In the genomic region with DNA sequence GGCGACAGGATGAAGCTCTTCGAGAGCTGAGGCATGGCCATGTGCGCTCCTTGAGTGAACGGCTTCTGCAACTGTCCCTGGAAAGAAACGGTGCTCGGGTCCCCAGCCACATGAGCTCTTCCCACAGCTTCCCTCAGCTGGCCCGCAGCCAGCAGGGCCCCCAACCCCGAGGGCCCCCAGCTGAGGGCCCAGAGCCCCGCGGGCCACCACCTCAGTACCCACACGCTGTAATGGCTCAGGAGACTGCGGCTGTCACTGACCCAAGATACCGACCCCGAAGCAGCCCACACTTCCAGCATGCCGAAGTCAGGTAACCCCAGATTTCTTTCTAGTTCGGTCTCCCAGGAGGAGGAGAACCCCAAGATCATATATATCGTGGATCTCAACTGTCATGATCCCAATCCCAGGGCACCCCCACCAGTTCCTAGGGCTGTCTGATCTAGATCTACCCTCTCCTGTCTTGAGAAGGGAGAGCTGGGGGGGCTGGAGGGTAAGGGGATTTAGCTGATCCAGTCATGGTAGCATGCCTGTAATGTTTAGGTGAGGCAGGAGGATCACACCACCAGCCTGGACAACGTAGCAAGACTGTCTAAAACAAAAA, we compare ENCODE assay signal across 8 mouse cellular contexts. TPM values are rescaled to one million over a fixed set of nuclear protein-coding genes. Genes with fewer than 3 reads are reported as not detected.
DNase-seq lines count a peak whose midpoint lies in the region; ATAC-seq and TF ChIP-seq lines count a peak whose summit lies in the region.

No protein-coding gene starts in this region.

- no peaks in the 10 kb centered on the region for H3K27me3 ChIP-seq in lung, embryonic 14.5 days (ENCODE audit: insufficient read depth, low read length)
- H3K27me3 ChIP-seq in forebrain, embryonic 12.5 days = peaks cover 2% of the 10 kb centered on the region; the same call in 1 of the 2 replicates
- H3K27me3 ChIP-seq in limb, embryonic 12.5 days = no peaks in the 10 kb centered on the region

- H3K27ac ChIP-seq in lung, embryonic 14.5 days (ENCODE audit: low read depth) = peak overlapping the region; percentile 46; the same call in 1 of the 2 replicates
- H3K27ac ChIP-seq in forebrain, embryonic 12.5 days = peak overlapping the region; percentile 61; the same call in 1 of the 2 replicates
- peak overlapping the region; percentile 91; the same call in 1 of the 2 replicates for H3K27ac ChIP-seq in limb, embryonic 12.5 days
- no peak overlapping the region for H3K27ac ChIP-seq in olfactory bulb, adult 2 months (ENCODE audit: insufficient read depth, low read depth, low read length)

- peak overlapping the region; percentile 78 for H3K4me2 ChIP-seq in lung, embryonic 14.5 days
- H3K4me2 ChIP-seq in forebrain, embryonic 12.5 days = peak overlapping the region; percentile 90
- H3K4me2 ChIP-seq in limb, embryonic 12.5 days = peak overlapping the region; percentile 84

- peaks cover 59% of the 10 kb centered on the region for H3K36me3 ChIP-seq in lung, embryonic 14.5 days (ENCODE audit: insufficient read depth)
- peaks cover 59% of the 10 kb centered on the region for H3K36me3 ChIP-seq in forebrain, embryonic 12.5 days (replicated peaks)
- peaks cover 60% of the 10 kb centered on the region for H3K36me3 ChIP-seq in limb, embryonic 12.5 days

- H3K9me3 ChIP-seq in lung, embryonic 14.5 days (ENCODE audit: low read depth, low read length) = no peaks in the 10 kb centered on the region
- no peaks in the 10 kb centered on the region for H3K9me3 ChIP-seq in forebrain, embryonic 12.5 days
- H3K9me3 ChIP-seq in limb, embryonic 12.5 days = no peaks in the 10 kb centered on the region

- WGBS in lung, embryonic 14.5 days = 43% methylated on average over 18 of the region's 18 CpGs
- WGBS in forebrain, embryonic 12.5 days = 67% methylated on average over 18 of the region's 18 CpGs
- 74% methylated on average over 18 of the region's 18 CpGs for WGBS in limb, embryonic 12.5 days
- 65% methylated on average over 18 of the region's 18 CpGs for WGBS in olfactory bulb, adult 2 months

- peaks cover 51% of the 10 kb centered on the region for H3K4me1 ChIP-seq in lung, embryonic 14.5 days (ENCODE audit: insufficient read depth)
- H3K4me1 ChIP-seq in forebrain, embryonic 12.5 days = peaks cover 80% of the 10 kb centered on the region
- H3K4me1 ChIP-seq in limb, embryonic 12.5 days (replicated peaks) = peaks cover 83% of the 10 kb centered on the region
- peaks cover 32% of the 10 kb centered on the region for H3K4me1 ChIP-seq in olfactory bulb, adult 2 months (ENCODE audit: control insufficient read depth, insufficient read depth, low read length)

- H3K9ac ChIP-seq in lung, embryonic 14.5 days = peak overlapping the region; percentile 98
- peak overlapping the region; percentile 94 for H3K9ac ChIP-seq in forebrain, embryonic 12.5 days
- H3K9ac ChIP-seq in limb, embryonic 12.5 days (replicated peaks) = peak overlapping the region; percentile 96

- DNase-seq in lung, embryonic 14.5 days = no peak
- no peak for DNase-seq in lung, postnatal 14 days
- DNase-seq in gastrocnemius, postnatal 4 days (ENCODE audit: low spot score in 2 of 2) = no peak
- no peak for DNase-seq in spleen, postnatal 14 days (ENCODE audit: low spot score in 2 of 2)
- DNase-seq in urinary bladder, postnatal 4 days (ENCODE audit: low spot score in 2 of 2) = no peak

- no peak for TF ChIP-seq POLR2A in olfactory bulb, adult 2 months (IDR thresholded peaks at IDR 0.05; ENCODE audit: insufficient read depth, low read depth, low read length)

- TF ChIP-seq CTCF in lung, embryonic 14.5 days (IDR thresholded peaks at IDR 0.05; ENCODE audit: low read depth) = no peak
- TF ChIP-seq CTCF in olfactory bulb, adult 2 months (IDR thresholded peaks at IDR 0.05; ENCODE audit: insufficient read depth, low read depth, low read length) = no peak

- no peak for ATAC-seq in lung, embryonic 14.5 days (ENCODE audit: insufficient read depth)
- ATAC-seq in forebrain, embryonic 12.5 days (ENCODE audit: low FRiP score) = no peak
- ATAC-seq in limb, embryonic 12.5 days (ENCODE audit: insufficient number of reproducible peaks, insufficient read depth, low FRiP score, low TSS enrichment, low read depth) = no peak

- H3K4me3 ChIP-seq in lung, embryonic 14.5 days (ENCODE audit: low read depth, low read length) = peak overlapping the region; percentile 94
- H3K4me3 ChIP-seq in forebrain, embryonic 12.5 days (replicated peaks) = peak overlapping the region; percentile 85
- peak overlapping the region; percentile 86 for H3K4me3 ChIP-seq in limb, embryonic 12.5 days (replicated peaks)
- H3K4me3 ChIP-seq in olfactory bulb, adult 2 months (ENCODE audit: insufficient read depth, low read depth, low read length) = peak overlapping the region; percentile 2; the same call in 1 of the 2 replicates

RNA-seq across cellular contexts. Expression of a gene that starts 4.2 kb away (rescaled TPM):
- 40.3 and 49.4 TPM in 2 replicates for polyA plus RNA-seq in lung, embryonic 14.5 days (2014; fragmentation: Nextera tagmentation; extraction: Ambion mirVana)
- 82.4 TPM in 2 replicates for polyA plus RNA-seq in forebrain, embryonic 12.5 days (2016; fragmentation: Nextera tagmentation; extraction: Ambion mirVana)
- polyA plus RNA-seq in limb, embryonic 12.5 days (2016; fragmentation: Nextera tagmentation; extraction: Ambion mirVana) = 73.1 and 73.9 TPM in 2 replicates
- polyA plus RNA-seq in olfactory bulb, adult 2 months (2012; ENCODE audit: insufficient read depth, insufficient read length, low replicate concordance, missing spikeins) = not detected in 2 replicates
- total RNA-seq in gastrocnemius, postnatal 4 days (2021) = 10 to 100 TPM; 58.1 to 61.2 TPM

Comparison
In these comparisons a context has a peak if more than half of its experiments do, and no peak if none do; other contexts are left out.
1. H3K4me3 ChIP-seq: peak in every context shown above with its lines; median percentile 94 in lung, embryonic 14.5 days; 86 in limb, embryonic 12.5 days; 85 in forebrain, embryonic 12.5 days; 2 in olfactory bulb, adult 2 months.
2. RNA of a gene that starts 4.2 kb away (polyA plus RNA-seq): 82.4 TPM in forebrain, embryonic 12.5 days, 73.1 to 73.9 TPM in limb, embryonic 12.5 days and 40.3 to 49.4 TPM in lung, embryonic 14.5 days; not detected in olfactory bulb, adult 2 months; every median in the first group is over 10 times any median in the second.
3. Peak in every context shown above with its lines, with median percentiles within 50 percentile points of each other: H3K4me2 ChIP-seq and H3K9ac ChIP-seq.